Mouse (Mus musculus): ENCODE measurements around the gene Vmn2r48. TPM values are rescaled to one million over a fixed set of nuclear protein-coding genes. Genes with fewer than 3 reads are reported as not detected.
"Not testable (repeated sequence)": the region's sequence is repeated elsewhere in the genome, so short reads cannot be mapped to it uniquely, and the experiment has no call there.

The Vmn2r48 gene
- not detected in 2 replicates for polyA plus RNA-seq (2016; fragmentation: Nextera tagmentation; extraction: Ambion mirVana)

DNA sequence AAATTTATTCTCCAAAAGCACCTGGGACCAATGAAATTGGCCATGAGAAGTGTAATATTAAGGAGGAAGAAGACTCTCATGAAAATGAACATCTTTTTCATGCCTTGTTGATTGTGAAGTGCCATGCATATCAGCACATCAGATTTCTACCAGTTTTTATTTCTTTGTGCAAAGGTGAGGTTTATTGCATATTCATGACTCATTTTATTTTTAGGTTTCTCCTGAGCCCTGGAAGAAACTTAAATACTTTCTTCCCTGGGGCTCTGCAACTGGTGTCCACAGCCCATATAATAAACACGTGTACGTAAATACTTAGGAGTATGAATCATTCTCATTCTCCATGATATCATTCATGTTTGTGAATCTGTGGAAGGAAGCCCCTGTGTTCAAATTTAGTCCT is at the start of gene Vmn2r48:
Gene Vmn2r48, minus strand, starts transcription at position 101 of the 400 bp plus-strand sequence.
- 70% methylated on average over 2 of the region's 2 CpGs for WGBS
- H3K27ac ChIP-seq; ATAC-seq (ENCODE audit: insufficient number of reproducible peaks, insufficient read depth, low FRiP score, low TSS enrichment); H3K9me3 ChIP-seq; H3K4me2 ChIP-seq (replicated peaks); H3K36me3 ChIP-seq; H3K27me3 ChIP-seq; H3K9ac ChIP-seq; H3K4me3 ChIP-seq; H3K4me1 ChIP-seq: not testable (repeated sequence)

- H3K27ac ChIP-seq; H3K4me3 ChIP-seq; H3K9me3 ChIP-seq; H3K27me3 ChIP-seq; H3K4me2 ChIP-seq (replicated peaks); H3K9ac ChIP-seq; H3K4me1 ChIP-seq; H3K36me3 ChIP-seq; ATAC-seq (ENCODE audit: insufficient number of reproducible peaks, insufficient read depth, low FRiP score, low TSS enrichment): not testable (repeated sequence)
- WGBS: 86% methylated on average over 2 of the region's 2 CpGs
These were observed 38.8 kb upstream of the Vmn2r48 start, which contains the start of gene Vmn2r49 for GRCm38 (mm10) chr7:9992157-9992556. TSS of gene Vmn2r49 (minus strand) at chr7:9992257.

Other genes with a start within 250 kb of the Vmn2r48 start
- not detected in 2 replicates for gene Vmn2r46, start 183.0 kb downstream of the Vmn2r48 start, polyA plus RNA-seq (2016; fragmentation: Nextera tagmentation; extraction: Ambion mirVana)
- not detected in 2 replicates for gene Vmn2r47, start 112.3 kb downstream of the Vmn2r48 start, polyA plus RNA-seq (2016; fragmentation: Nextera tagmentation; extraction: Ambion mirVana)
- not detected in 2 replicates for gene Vmn2r49, start 38.7 kb upstream of the Vmn2r48 start, polyA plus RNA-seq (2016; fragmentation: Nextera tagmentation; extraction: Ambion mirVana)
- not detected in 2 replicates for gene Vmn2r50, start 99.7 kb upstream of the Vmn2r48 start, polyA plus RNA-seq (2016; fragmentation: Nextera tagmentation; extraction: Ambion mirVana)
- gene Vmn2r51, start 152.2 kb upstream of the Vmn2r48 start, polyA plus RNA-seq (2016; fragmentation: Nextera tagmentation; extraction: Ambion mirVana): not detected in 2 replicates
- gene Vmn2r52, start 223.0 kb upstream of the Vmn2r48 start, polyA plus RNA-seq (2016; fragmentation: Nextera tagmentation; extraction: Ambion mirVana): not detected in 2 replicates

All from embryonic facial prominence, embryonic 12.5 days (tissue).